Comparison of ENCODE assay signal across 30 mouse cellular contexts in genomic region chr13:37683045-37683679, GRCm38 (mm10).
"Had no signal": no experiment of that assay in that cellular context is flagged by ENCODE, and none has a peak within 500 bp of the region (broad histone marks: within the 10 kb centered on the region; RNA-seq: fewer than 3 reads in every experiment).

No protein-coding gene starts in this region.

- DNase-seq: cerebellum, adult 18-20 months; cerebellum, adult 2 months; cerebellum, adult 8-10 months; cerebellum, adult 9-10 months; cerebellum, adult 9-11 months; cerebellum, postnatal 10 days; cerebellum, postnatal 25 days; cerebellum, postnatal 36 days; embryo, embryonic 11 days; forebrain, postnatal 0 days; gastrocnemius, adult 2 months; gastrocnemius, postnatal 10 days; gastrocnemius, postnatal 14 days; gastrocnemius, postnatal 25 days; gastrocnemius, postnatal 36 days; heart, adult 11 months; heart, adult 18-20 months; heart, adult 2 months had no signal

- ATAC-seq: forebrain, embryonic 13.5 days; forebrain, embryonic 14.5 days; forebrain, embryonic 15.5 days; forebrain, embryonic 16.5 days; forebrain, postnatal 0 days had no signal

- H3K4me3 ChIP-seq: embryonic facial prominence, embryonic 10.5 days; embryonic facial prominence, embryonic 12.5 days; embryonic facial prominence, embryonic 13.5 days; embryonic facial prominence, embryonic 15.5 days; erythroblast, embryonic 14.5 days; forebrain, embryonic 10.5 days; forebrain, embryonic 12.5 days; forebrain, embryonic 13.5 days; forebrain, embryonic 15.5 days; gastrocnemius, adult 2 months; heart, adult 2 months; heart, embryonic 10.5 days had no signal

- H3K9ac ChIP-seq: embryonic facial prominence, embryonic 12.5 days; embryonic facial prominence, embryonic 13.5 days; embryonic facial prominence, embryonic 15.5 days; forebrain, embryonic 12.5 days; forebrain, embryonic 13.5 days; forebrain, embryonic 15.5 days; forebrain, postnatal 0 days had no signal

- H3K4me1 ChIP-seq: embryonic facial prominence, embryonic 10.5 days; embryonic facial prominence, embryonic 12.5 days; embryonic facial prominence, embryonic 13.5 days; embryonic facial prominence, embryonic 15.5 days had no signal

- H3K4me2 ChIP-seq: embryonic facial prominence, embryonic 12.5 days; embryonic facial prominence, embryonic 13.5 days; embryonic facial prominence, embryonic 15.5 days; forebrain, embryonic 12.5 days; forebrain, embryonic 13.5 days; forebrain, embryonic 15.5 days had no signal

- H3K27ac ChIP-seq: embryonic facial prominence, embryonic 10.5 days; embryonic facial prominence, embryonic 12.5 days; embryonic facial prominence, embryonic 13.5 days; embryonic facial prominence, embryonic 15.5 days; forebrain, embryonic 10.5 days; forebrain, embryonic 12.5 days; forebrain, embryonic 13.5 days; forebrain, embryonic 15.5 days; gastrocnemius, adult 2 months; heart, adult 2 months; heart, embryonic 10.5 days had no signal

- H3K9me3 ChIP-seq: embryonic facial prominence, embryonic 10.5 days; embryonic facial prominence, embryonic 12.5 days; embryonic facial prominence, embryonic 13.5 days; embryonic facial prominence, embryonic 15.5 days; forebrain, embryonic 10.5 days; forebrain, embryonic 12.5 days; forebrain, embryonic 13.5 days; forebrain, embryonic 15.5 days; heart, embryonic 10.5 days had no signal

- H3K27me3 ChIP-seq: embryonic facial prominence, embryonic 12.5 days; embryonic facial prominence, embryonic 13.5 days; embryonic facial prominence, embryonic 15.5 days; forebrain, embryonic 12.5 days; forebrain, embryonic 13.5 days; forebrain, embryonic 15.5 days had no signal

- H3K36me3 ChIP-seq: embryonic facial prominence, embryonic 10.5 days; embryonic facial prominence, embryonic 12.5 days; embryonic facial prominence, embryonic 13.5 days; embryonic facial prominence, embryonic 15.5 days; forebrain, embryonic 10.5 days; forebrain, embryonic 12.5 days; forebrain, embryonic 15.5 days; heart, embryonic 10.5 days had no signal
